Mouse (Mus musculus): Measurements from ENCODE around the gene Jmjd1c. TPM values are rescaled to one million over a fixed set of nuclear protein-coding genes. Genes with fewer than 3 reads are reported as not detected.

The Jmjd1c gene
- polyA plus RNA-seq, 1 experiment from 2014 or later: 31.6 TPM

GRCm38 (mm10) chr10:67296482-67297152 lies 200.7 kb downstream of the Jmjd1c start:
- no peak for DNase-seq (ENCODE audit: low spot score)
- Histone ChIP-seq H3K9me3 (replicated peaks) (no peaks in the 10 kb centered on the region), H3K27ac (no peak overlapping the region), H3K4me3 (no peak overlapping the region), H3K36me3 (no peaks in the 10 kb centered on the region), H3K4me1 (peaks cover 9% of the 10 kb centered on the region), H3K27me3 (ENCODE audit: low read depth, poor library complexity, severe bottlenecking) (no peaks in the 10 kb centered on the region)
- WGBS: 81% methylated on average over 8 of the region's 8 CpGs

GRCm38 (mm10) chr10:67297175-67297855 lies 201.4 kb downstream of the Jmjd1c start:
- 92% methylated on average over 17 of the region's 17 CpGs for WGBS
- Histone ChIP-seq H3K27ac (no peak overlapping the region), H3K27me3 (ENCODE audit: low read depth, poor library complexity, severe bottlenecking) (no peaks in the 10 kb centered on the region), H3K9me3 (replicated peaks) (no peaks in the 10 kb centered on the region), H3K36me3 (no peaks in the 10 kb centered on the region), H3K4me3 (no peak overlapping the region), H3K4me1 (peaks cover 9% of the 10 kb centered on the region)
- no peak for DNase-seq (ENCODE audit: low spot score)

- no peak for DNase-seq (ENCODE audit: low spot score)
- Histone ChIP-seq H3K36me3 (no peaks in the 10 kb centered on the region), H3K9me3 (replicated peaks) (no peaks in the 10 kb centered on the region), H3K4me3 (no peak overlapping the region), H3K27me3 (ENCODE audit: low read depth, poor library complexity, severe bottlenecking) (no peaks in the 10 kb centered on the region), H3K27ac (no peak overlapping the region), H3K4me1 (peaks cover 9% of the 10 kb centered on the region)
- WGBS: 43% methylated on average over 5 of the region's 5 CpGs
Measured at GRCm38 (mm10) chr10:67298856-67299255, 202.9 kb downstream of the Jmjd1c start.

GRCm38 (mm10) chr10:67299285-67299684 lies 203.4 kb downstream of the Jmjd1c start:
- Histone ChIP-seq H3K4me1 (peaks cover 9% of the 10 kb centered on the region), H3K27ac (no peak overlapping the region), H3K36me3 (no peaks in the 10 kb centered on the region), H3K27me3 (ENCODE audit: low read depth, poor library complexity, severe bottlenecking) (no peaks in the 10 kb centered on the region), H3K4me3 (no peak overlapping the region), H3K9me3 (replicated peaks) (no peaks in the 10 kb centered on the region)
- no peak for DNase-seq (ENCODE audit: low spot score)
- WGBS: 82% methylated on average over 4 of the region's 4 CpGs

GRCm38 (mm10) chr10:67301046-67301445 lies 205.1 kb downstream of the Jmjd1c start:
- H3K9me3 ChIP-seq (replicated peaks): no peaks in the 10 kb centered on the region
- DNase-seq (ENCODE audit: low spot score): no peak
- H3K4me3 ChIP-seq: no peak overlapping the region
- H3K4me1 ChIP-seq: peaks cover 9% of the 10 kb centered on the region
- no peaks in the 10 kb centered on the region for H3K27me3 ChIP-seq (ENCODE audit: low read depth, poor library complexity, severe bottlenecking)
- 91% methylated on average over 6 of the region's 6 CpGs for whole genome bisulfite sequencing
- no peaks in the 10 kb centered on the region for H3K36me3 ChIP-seq
- H3K27ac ChIP-seq: no peak overlapping the region

- Histone ChIP-seq H3K27ac (no peak overlapping the region), H3K36me3 (no peaks in the 10 kb centered on the region), H3K4me1 (peaks cover 7% of the 10 kb centered on the region), H3K9me3 (replicated peaks) (no peaks in the 10 kb centered on the region), H3K4me3 (no peak overlapping the region), H3K27me3 (ENCODE audit: low read depth, poor library complexity, severe bottlenecking) (no peaks in the 10 kb centered on the region)
- no peak for DNase-seq (ENCODE audit: low spot score)
- WGBS: 79% methylated on average over 2 of the region's 2 CpGs
Measured at GRCm38 (mm10) chr10:67302340-67302739, 206.4 kb downstream of the Jmjd1c start.

Other genes with a start within 250 kb of the Jmjd1c start
- gene Reep3, start 820 bp downstream of the Jmjd1c start, polyA plus RNA-seq (2016; fragmentation: Nextera tagmentation; extraction: Ambion mirVana): 17.8 and 22.2 TPM in 2 replicates
- gene Nrbf2, start 189.2 kb downstream of the Jmjd1c start, polyA plus RNA-seq (2016; fragmentation: Nextera tagmentation; extraction: Ambion mirVana): 38.8 and 42.4 TPM in 2 replicates

All from limb, embryonic 10.5 days (tissue).